Mouse (Mus musculus) heart, postnatal 4 days (tissue): ENCODE measurements around the gene Arhgap18. TPM values are rescaled to one million over a fixed set of nuclear protein-coding genes. Genes with fewer than 3 reads are reported as not detected.

ENCODE experiments used
- DNase-seq: peaks from one replicate; pipeline ENCODE4 v3.0.0; 2021
- total RNA-seq, 2 experiments: library from RNA; stranded (reverse); gene quantifications; 2 replicates each; pipeline ENCODE4 v1.2.3; 2021

Arhgap18 gene
- total RNA-seq, 2 experiments from 2014 or later, result 63.2 to 74.8 TPM

DNA sequence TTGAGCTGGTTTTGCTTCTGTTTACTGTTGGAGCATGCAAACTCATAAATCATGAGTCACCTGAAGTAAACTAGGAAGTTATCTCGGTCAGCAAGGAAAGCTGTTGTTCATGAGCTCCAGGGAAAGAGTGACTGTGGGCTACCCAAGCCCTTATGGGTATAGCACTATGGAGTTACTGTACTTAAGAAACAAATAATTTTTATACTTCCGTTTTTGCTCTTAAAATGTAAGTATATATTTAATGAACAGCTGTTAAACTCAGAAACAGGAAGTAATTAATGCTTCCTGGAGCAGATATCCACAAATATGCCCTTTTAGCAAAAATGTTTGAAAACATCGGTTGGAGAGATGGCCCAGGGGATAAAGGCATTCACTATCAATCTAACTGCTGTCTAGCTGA is 27.4 kb downstream of the Arhgap18 start:
- no peak for DNase-seq

DNA sequence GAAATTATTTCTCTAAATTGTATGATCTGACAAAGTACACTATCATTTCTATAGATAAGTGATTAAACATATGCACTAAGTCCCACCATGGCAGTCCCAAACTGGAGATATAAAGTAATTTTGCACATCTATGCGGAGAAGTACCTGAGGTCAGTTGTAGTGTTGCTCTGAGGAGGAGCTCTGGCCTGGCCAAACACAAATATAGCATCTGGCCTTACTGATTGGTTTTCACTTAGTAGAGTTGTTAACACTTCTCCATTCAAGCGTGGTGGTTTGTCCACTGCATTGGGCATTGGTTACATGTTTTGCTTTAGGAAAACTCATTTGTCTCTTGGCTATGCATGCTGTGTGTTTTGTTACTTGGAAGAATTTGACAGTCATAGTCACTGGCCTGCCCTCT is 36.5 kb downstream of the Arhgap18 start:
- no peak for DNase-seq

DNA sequence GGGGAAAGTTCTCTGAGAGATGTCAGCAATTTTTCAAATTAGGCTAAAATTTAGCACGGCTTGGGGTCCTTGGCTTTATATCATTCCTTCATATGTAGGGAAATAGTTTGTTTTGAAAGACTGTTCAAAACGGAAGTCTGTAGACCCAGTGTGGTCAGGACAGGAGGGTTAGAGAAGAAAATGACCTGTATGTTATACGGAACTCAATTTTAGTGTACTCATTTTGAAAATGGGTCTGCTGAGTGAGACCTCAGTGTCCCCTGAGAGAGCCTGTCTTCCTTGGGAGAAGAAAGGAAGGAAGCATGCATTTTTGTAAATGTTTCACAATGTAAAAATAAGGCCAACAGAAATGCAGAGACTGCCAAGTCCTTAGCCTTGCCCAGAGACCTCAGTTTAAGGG is 38.6 kb downstream of the Arhgap18 start:
- DNase-seq, result no peak

DNA sequence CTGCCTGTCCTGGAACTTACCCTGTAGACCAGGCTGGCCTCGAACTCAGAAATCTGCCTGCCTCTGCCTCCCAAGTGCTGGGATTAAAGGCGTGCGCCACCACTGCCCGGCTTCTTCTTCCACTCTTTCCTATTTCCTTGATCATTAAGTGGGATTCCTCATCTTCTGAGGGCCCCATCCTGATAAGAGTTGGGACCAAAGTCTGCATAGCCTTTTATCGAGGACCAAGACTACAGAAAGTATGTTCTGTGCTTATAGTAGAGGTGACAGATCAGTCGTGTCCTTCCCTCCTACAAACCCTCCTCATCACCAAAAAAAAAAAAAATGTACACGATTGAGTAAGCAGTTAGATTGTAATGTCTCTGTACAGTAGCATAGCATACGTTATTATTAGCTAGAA is 39.8 kb downstream of the Arhgap18 start:
- no peak for DNase-seq

DNA sequence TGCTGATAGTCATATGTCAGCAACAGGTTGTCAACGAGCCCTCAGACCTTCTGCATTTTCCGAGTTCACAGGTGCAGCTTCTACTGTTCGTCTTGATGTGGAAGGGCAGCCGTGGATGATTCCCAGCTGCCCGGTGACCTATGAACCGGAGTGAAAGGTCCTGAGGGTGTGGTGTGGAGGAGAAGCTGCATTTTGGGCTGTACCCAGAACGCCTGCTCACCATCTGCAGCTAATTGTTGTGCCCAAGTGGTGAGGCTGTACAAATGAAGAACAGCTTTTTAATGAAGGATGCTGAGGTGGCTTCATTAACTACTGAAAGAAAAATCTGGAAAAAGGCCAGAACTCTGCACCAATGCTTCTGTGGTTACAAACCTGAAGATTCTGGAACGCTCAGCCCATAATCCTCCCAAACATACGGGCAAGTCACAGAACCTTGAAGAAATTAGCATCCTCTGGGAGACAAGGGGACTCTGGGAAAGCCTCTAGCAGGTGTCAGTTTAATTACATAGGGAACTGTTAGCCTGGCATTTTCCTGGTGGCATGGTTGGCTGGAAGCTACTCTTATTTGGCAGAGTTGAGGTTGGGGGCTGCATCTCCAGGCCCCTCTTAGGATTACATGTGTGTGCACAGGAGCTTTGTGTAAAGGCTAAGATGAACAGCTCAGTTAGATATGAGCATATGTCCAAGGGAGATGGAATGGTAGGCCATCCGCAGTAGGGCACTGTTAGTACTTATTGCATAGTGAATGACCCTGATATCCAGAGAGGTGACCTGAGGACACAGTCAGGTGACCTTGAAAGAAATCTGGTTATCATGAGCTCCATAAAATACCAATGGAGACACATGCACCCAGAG is 43.4 kb downstream of the Arhgap18 start:
- DNase-seq, result no peak

DNA sequence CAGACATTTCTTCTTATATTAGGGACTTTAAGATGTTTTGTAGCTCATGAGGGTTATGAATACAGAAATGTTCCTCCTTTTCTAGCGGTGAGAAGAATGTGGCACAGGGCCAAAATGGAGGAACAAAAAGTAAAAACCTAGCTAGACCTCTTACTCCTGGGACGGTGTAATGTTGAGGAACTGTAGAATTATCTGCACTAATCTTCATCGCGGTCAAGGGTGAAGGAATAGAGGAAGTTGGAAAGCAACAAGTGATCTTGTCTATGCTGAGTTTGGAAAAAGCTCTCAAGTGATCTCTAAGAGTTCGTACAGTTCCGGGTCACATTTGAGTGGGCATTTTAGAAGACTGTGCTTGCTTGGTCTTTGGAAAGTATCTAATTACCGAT is 44.1 kb downstream of the Arhgap18 start:
- DNase-seq, result no peak

DNA sequence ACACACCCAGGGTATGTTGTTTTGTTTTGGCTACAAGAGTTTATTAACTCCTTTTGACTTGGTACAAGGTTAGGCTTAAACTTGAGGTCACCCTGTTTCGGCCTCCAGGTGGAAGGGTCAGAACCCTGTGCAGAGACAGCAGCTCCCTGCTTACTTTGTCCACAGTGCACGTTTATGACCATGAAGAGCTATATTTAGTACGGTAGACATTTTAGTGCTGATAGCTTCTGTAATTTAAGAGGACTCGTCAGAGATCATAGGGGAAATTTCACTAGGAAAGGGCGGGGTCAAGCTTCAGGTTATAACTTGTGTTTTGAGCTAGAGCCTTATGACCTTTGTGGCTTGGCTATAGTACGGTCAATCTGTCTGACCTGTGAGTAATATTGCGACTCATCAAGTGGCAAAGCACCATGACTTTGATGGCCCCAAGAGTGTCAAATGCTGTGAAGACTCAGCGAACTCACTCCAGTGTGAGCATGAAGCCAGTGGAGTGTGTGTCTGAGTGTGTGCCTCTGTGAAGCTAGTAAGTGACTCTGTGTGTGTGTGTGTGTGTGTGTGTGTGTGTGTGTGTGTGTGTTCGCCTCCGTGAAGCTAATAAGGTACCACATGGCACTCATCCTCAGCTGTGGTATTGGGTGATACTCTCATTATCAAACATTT is 45.7 kb downstream of the Arhgap18 start:
- no peak for DNase-seq

DNA sequence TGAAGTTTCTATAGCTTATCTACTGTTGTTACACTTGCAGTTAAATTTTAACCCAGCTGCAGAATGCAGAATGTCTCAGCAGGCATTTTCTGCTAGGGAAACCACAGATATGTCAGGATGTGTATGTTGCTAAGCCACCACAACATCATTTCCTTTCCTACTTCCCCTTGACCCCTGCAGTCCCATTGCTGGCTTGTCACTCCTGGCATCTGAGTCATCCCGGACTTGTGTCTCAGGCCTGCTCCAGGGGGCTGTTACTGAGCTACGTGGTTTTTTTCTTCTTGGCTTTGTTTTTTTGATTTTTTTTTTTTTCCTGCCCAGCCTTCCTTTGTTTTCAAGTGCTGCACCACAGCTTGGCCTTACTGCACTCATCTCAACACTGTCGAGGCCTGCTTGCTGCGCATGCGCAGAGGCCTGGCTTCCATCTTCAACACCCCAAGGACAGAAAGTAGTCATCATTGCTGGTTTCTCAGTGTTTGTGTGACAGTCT is 46.4 kb downstream of the Arhgap18 start:
- DNase-seq, result peak; percentile 65

DNA sequence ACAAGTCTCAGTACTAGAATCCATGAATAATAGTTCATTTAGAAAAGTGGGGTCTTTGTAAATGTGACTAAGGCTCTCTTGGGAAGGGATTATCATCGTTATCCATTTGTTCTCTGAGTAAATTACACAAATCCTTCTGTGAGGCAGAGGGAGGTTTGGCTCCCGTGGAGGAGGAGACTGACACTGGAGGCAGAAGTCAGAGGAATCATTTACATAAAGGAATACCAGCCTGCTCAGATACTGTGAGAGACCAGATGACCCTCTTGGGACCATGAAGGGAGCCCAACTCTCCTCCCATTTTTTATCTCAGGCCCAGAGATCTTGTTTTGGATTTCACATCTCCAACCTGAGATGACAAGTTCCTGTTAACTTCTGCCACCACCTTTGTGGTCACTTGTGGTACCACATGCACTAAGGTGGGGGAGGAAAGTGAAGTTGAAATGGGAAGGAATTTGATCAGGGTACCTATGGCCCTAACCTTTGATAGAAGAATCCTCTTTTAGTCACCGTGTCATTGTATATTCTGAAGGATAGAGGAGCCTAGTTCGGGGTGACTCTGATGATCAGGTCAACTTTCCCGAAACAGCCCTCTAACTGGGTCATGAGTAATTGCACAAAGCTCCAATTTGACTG is 51.2 kb downstream of the Arhgap18 start:
- no peak for DNase-seq

DNA sequence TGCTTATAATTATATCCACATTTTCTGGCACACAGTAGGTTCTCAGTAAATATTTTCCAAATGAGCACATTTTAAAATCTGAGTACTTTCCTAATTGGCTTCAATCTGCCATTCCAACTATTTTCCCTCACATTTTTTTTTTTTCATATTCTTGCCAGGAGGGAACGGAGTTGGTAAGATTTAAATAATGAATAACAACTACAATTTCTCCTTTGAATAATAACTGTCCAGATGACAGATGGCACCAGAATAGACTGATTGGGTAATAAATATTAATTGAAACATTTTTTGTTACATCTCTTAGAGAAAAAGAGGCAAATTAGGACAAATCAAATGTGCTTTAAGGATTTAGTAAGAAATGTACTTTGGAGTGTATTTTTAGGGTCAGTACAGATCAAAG is 51.8 kb downstream of the Arhgap18 start:
- no peak for DNase-seq

DNA sequence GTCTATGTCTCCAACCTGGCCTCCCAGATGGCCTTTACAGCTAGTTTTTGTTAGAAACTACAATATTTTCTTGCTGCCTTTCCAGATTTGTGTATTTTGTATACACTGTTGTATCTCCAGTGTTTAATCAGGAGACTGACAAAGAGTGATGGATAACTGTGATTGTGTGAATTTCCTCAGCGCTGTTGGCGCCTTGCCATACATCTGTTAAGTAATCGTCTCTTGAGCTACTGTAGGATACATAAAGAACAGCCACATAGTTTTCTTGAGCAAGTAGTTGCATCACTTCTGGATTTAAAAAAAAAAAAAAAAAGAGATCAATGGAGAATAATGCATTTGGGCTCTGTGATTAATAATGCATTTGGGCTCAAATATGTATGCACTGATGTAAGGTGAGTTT is 52.9 kb downstream of the Arhgap18 start:
- no peak for DNase-seq

DNA sequence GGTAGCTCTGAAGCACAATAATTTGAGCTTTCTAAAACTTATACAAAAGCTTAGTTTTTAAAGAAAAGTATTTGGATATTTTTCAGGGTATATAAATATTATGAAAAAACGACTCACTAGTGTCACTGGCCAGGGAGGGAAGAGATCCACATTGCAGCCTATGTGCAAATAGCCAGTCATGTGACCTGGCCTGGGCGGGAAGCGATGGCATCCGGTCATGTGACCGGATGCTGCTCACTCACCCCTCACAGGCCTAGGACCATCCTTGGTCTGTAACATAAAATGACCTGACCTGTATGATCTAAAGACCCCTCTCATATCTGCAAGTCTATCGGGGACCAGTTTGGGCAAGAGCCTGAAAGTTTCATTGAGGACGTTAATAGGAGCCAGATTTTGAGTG is 56.8 kb downstream of the Arhgap18 start:
- no peak for DNase-seq

DNA sequence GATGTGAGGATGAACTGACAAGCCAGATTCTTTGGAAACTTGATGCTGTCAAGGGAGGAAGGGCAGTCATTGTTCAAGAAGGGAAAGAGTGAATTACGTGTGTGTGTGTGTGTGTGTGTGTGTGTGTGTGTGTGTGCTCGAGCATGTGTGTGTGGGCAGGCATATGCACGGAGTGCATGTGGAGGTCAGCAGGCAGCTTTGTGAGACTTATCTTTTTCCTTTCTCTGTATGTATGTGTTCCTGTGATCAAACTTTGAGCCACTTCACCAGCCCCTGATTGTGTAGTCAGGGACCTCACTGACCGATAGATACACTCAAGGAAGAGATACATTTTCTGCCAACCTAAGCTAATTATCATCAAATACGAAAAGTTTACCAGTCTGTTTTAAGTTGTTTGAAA is 57.6 kb downstream of the Arhgap18 start:
- no peak for DNase-seq

DNA sequence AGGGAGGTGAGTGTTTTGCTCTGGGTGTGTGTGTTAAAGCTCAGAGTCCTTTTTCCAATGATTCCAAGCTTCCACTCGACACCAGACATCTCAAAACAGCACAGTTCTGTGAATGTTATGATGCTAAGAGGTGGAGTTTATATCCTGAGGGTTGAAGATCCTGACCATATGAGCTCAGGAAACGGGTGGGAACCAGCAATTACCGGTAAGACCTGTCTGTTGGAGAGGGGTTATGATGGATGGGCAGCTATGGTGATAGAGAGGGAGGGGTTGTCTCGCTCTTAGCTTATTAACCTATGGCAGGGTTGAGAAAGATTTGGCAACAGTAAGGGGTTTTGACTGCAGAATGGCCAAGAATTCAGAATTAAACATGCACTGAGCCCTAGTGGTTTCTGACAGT is 58.1 kb downstream of the Arhgap18 start:
- DNase-seq, result no peak

DNA sequence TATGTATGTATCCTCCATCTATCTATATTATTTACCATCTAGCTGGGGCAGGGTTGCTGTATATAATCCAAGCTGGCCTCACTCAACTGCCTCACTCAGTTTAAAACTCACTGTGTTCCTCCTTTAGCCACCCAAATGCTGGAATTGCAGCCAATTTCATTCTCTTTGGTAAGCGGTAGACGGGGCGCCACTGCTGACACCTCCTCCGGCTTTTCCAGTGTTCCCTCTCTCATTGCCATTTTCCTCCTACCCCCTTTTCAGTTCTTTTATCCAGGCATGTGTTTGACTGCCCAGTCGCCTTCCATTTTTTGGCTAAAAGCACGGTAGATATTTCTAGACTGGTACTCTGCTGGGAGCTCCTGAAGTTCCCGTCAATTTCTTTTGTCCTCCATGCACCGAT is 62.4 kb downstream of the Arhgap18 start:
- DNase-seq, result no peak

DNA sequence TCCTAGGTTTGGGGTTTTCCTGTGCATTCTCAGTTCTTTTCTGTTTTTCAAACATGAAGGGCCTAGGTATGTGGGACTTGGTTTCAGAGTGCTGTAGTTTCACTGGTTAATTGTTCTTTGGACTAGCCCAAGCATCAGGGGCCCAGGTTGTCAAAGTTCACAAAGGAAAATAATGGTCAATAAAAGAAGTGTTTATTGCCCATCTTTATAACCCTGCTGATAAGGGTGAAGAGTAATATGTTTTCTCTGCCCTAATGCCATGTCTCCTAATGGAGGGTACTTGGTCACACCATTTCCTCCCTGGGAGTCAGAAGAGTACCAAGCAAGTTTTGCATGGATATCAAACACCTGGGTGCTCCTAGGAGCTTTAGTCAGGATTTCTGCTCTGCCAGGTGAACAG is 67.1 kb downstream of the Arhgap18 start:
- no peak for DNase-seq

DNA sequence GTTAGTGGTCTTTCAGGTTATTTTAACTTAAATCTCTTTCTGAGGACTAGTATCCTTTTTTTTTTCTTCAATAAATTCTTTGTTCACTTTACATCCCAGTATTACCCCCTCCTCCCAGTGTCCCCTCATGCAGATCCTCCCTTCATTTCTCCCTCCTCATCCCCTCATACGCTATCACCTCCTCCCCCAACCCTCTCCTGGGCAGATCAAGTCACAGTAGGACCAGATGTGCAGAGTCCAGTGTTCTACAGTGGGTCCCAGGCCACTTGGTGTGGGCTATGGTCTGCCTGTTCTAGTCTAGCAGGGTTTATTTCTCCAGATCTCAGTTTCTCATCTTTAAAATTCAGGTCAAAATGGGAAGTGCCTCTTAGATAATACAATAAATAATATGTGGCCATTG is 67.7 kb downstream of the Arhgap18 start:
- DNase-seq, result no peak

DNA sequence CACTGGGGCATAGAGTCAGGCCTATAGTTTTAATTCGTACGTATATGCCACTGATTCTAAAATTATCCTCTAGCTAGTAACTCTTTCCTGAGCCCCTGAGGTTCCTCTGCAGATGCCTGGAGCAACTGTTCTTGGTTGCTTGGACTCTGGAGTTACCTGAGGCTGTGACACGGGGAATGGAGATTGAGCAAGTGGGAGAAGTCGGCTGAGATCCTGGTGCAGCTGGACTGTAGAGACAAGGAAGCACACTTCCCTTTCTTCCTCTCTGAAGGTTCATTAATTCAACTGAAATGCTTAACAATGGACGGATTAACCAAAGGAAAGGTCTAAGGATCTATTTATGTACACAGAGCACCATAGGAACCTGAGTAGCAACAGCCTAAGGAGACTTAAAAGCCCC is 70.8 kb downstream of the Arhgap18 start:
- no peak for DNase-seq

DNA sequence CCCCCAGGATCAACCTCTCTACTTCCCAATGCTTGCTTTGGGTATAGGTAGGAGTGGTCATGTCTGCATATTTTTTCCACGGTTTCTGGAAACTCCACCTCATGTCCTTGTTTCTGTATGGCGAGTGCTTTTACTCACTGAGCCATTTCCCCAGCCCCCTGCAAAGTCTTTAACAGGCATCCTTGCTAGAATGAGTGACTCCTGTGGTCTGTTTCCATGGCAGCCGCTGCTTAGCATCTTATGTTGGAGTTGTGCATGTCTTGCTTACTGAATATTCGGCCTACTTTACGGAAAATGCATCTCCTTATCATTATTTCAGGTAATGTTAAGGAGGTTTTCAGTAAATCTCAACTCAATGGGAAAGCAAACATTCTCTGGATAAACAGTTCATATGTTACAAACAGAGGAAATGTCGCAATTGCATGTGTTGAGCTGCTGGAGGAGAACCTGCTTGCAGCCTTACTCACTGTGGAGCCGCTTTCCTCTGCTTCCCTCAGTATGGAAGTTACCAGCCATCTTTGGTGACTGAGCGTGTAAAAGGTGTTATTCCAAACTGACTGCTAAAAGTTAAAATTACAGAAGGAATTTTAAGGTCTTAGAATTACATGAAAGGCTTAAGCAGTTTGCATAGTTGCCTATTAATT is 72.1 kb downstream of the Arhgap18 start:
- DNase-seq, result no peak

DNA sequence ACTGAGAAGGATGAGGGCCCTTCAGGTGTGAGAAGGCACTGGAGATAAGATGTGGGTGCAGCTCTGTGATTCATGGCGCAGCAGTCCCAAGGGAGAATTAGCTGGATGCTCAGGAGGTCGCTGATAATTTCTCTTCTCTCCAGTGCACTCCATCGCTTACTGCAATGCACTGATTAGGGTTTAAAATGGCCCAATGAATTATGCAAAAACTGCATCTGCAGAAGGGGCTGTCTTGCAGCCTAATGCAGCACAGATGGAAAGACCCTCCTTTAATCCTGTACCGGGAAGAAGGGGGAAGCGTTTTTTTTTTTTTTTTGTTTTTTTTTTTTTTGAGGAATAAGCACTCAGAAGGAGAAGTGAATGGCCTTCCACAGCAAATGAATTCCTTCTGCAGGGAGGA is 74.1 kb downstream of the Arhgap18 start:
- DNase-seq, result no peak

DNA sequence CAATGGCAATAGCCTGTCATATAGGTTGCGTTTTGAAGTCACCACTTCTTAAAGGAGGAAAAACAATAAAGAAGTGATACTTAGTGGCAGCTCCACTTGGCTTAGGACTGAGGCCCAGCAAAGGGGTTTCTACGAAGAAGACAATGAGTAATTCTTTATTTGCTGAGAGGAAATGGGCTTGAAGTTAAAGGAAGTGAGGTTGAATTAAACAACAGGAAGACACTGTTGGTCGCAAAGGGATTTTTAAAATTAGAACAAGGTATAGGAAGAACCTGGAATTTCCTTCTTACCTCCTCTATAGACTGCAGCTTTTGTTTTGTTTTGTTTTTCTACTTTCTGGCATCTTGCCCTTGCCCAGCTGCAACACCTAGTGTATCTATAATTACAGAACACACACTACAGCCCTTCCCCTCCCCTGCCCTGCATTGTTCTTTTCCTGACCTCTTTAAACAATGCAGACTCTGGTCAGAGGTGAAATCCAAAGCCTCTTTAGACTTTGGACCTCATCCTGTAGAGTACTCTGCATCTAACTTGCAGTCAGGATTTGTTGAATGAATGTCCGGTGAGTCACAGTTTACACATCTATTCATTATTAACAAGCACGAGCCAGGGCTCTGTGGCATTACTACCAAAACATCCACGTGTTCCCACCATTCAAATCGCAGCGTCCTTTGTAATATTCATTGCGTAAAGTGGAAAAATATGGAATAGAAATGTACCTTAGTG is 75.4 kb downstream of the Arhgap18 start:
- DNase-seq, result peak; percentile 49

DNA sequence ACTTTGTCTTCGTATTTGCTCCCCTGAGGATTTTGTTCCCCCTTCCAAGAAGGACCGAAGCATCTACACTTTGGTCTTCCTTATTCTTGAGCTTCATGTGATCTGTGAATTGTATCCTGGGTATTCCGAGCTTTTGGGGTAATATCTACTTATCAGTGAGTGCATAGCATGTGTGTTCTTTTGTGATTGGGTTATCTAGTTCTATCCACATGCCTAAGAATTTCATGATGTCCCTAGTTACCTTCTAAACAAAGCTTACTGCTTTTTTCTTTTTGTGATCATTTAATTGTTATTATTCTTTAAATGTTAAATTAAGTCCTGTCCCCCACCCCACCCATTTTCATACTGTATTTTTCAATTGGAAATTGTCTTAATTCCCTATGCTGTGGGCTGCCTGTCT is 78.8 kb downstream of the Arhgap18 start:
- DNase-seq, result no peak
